In genomic region chr3:101295366-101295867, GRCm38 (mm10) we compare ENCODE assay signal across 7 mouse cellular contexts. TPM values are rescaled to one million over a fixed set of nuclear protein-coding genes. Genes with fewer than 3 reads are reported as not detected.
DNase-seq lines count a peak whose midpoint lies in the region; ATAC-seq lines count a peak whose summit lies in the region.

No protein-coding gene starts in this region.

- peak overlapping the region; percentile 18 for H3K4me2 ChIP-seq in midbrain, embryonic 16.5 days (ENCODE audit: low read length)

- DNase-seq in adrenal gland, adult 2 months: peak; percentile 87
- peak; percentile 91 for DNase-seq in embryo, embryonic 11 days
- DNase-seq in heart, adult 18-20 months: peak; percentile 90 to 98
- DNase-seq in kidney, adult 11 months: peak; percentile 62
- peak; percentile 86 to 90 for DNase-seq in left cerebral cortex, postnatal 36 days (ENCODE audit: low spot score in 2 of 2)
- peak; percentile 77 to 94 for DNase-seq in spleen, adult 18-20 months

- peak; percentile 69; the same call in 1 of the 2 replicates for ATAC-seq in midbrain, embryonic 16.5 days

- WGBS in midbrain, embryonic 16.5 days: 4% methylated on average over 11 of the region's 11 CpGs

- no peaks in the 10 kb centered on the region for H3K36me3 ChIP-seq in midbrain, embryonic 16.5 days (ENCODE audit: control insufficient read depth, insufficient read depth, low read length)

- H3K27me3 ChIP-seq in midbrain, embryonic 16.5 days (ENCODE audit: control insufficient read depth, insufficient read depth, low read depth, low read length): no peaks in the 10 kb centered on the region

- intact Hi-C loops in left cerebral cortex, postnatal 36 days (cut with DNase I): loop anchor here (1.0 to 5.0 kb wide), 2 partner anchors 133 to 321 kb away; no protein-coding TSS in a partner anchor

- peaks cover 5% of the 10 kb centered on the region for H3K4me1 ChIP-seq in midbrain, embryonic 16.5 days (ENCODE audit: control insufficient read depth, insufficient read depth, low read length)

- no peak overlapping the region for H3K9ac ChIP-seq in midbrain, embryonic 16.5 days (ENCODE audit: low read depth, low read length)

- no peak overlapping the region for H3K27ac ChIP-seq in midbrain, embryonic 16.5 days (ENCODE audit: low read length)

- no peak overlapping the region for H3K4me3 ChIP-seq in midbrain, embryonic 16.5 days (ENCODE audit: low read depth, low read length)

- no peaks in the 10 kb centered on the region for H3K9me3 ChIP-seq in midbrain, embryonic 16.5 days (replicated peaks; ENCODE audit: control insufficient read depth, low read length, poor library complexity, severe bottlenecking)

RNA-seq across cellular contexts. Expression of gene Cd2, which starts 7.7 kb away (rescaled TPM):
- 1 to 10 TPM in 1 of 2 experiments, under 1 TPM in 1; 0.37 to 1.5 TPM for total RNA-seq in adrenal gland, adult 2 months (2021)
- polyA plus RNA-seq in adrenal gland, adult 2 months (2012; rRNA removed): 0.55 and 0.93 TPM in 2 replicates
- total RNA-seq in heart, adult 18-20 months (2021): 1 to 10 TPM in 1 of 2 experiments, under 1 TPM in 1; 0.32 to 4.6 TPM
- total RNA-seq in left cerebral cortex, postnatal 36 days (2021): not detected
- polyA plus RNA-seq in midbrain, embryonic 16.5 days (2015; fragmentation: Nextera tagmentation; extraction: Ambion mirVana): not detected in 2 replicates
